9 mouse cellular contexts compared by ENCODE assay signal in the genomic region with DNA sequence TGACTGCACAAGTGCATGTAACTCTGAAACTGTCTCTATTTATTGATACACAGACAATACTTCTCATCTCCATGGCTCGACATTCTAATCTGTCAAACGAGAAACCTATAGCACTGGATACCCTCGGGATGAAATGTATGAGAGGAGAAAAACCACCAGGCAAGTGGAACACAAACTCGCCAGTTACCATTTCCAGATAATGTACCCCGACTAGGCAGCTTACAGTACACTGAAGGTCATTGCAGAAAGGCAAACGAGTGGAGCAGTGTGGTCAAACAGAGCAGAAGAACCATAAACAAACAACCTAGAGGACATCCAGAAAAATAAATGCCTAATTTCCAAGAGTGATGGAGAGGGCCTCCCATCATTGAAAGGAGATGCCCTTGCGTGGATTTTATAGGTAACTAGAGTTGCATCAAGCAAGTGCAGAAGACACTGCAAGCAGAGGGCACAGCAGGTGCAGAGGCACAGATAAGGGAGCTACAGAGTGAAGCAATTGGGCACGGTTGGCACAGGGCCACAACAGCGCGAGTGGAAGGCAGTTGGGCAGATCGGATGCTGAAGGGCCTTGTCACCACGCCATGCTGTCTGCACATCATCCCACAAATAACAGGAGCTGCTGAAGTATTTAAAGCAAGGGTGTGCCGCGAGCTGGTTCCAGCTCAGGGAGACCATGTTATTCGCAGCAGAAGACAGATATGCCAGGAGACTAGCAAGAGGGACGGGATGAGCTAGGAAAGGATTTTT.
DNase-seq lines count a peak whose midpoint lies in the region; ATAC-seq and TF ChIP-seq lines count a peak whose summit lies in the region.
"Had no signal": no experiment of that assay in that cellular context is flagged by ENCODE, and none has a peak within 500 bp of the region (broad histone marks: within the 10 kb centered on the region; RNA-seq: fewer than 3 reads in every experiment).

No protein-coding gene starts in this region.

- no peak overlapping the region for H3K9ac ChIP-seq in heart, adult 2 months (ENCODE audit: low read depth, low read length)
- H3K9ac ChIP-seq in midbrain, embryonic 13.5 days (replicated peaks): no peak overlapping the region
- H3K9ac ChIP-seq: limb, embryonic 12.5 days had no signal

- intact Hi-C loops in heart, adult 2 months (cut with DNase I): no loop called here

- WGBS in thymus, adult 2 months: 28% methylated on average over 16 of the region's 16 CpGs
- 46% methylated on average over 16 of the region's 16 CpGs for WGBS in heart, adult 2 months
- WGBS in midbrain, embryonic 13.5 days: 86% methylated on average over 16 of the region's 16 CpGs
- WGBS in hindbrain, embryonic 10.5 days: 89% methylated on average over 16 of the region's 16 CpGs

- H3K9me3 ChIP-seq in midbrain, embryonic 13.5 days: no peaks in the 10 kb centered on the region
- H3K9me3 ChIP-seq in hindbrain, embryonic 10.5 days: no peaks in the 10 kb centered on the region
- H3K9me3 ChIP-seq: limb, embryonic 12.5 days had no signal

- TF ChIP-seq CTCF in thymus, adult 2 months (IDR thresholded peaks at IDR 0.05; ENCODE audit: borderline replicate concordance, control insufficient read depth, extremely low read depth, insufficient read depth, low read length, poor library complexity): no peak
- no peak for TF ChIP-seq CTCF in heart, adult 2 months (IDR thresholded peaks at IDR 0.05)

- H3K27me3 ChIP-seq in thymus, adult 2 months (ENCODE audit: control insufficient read depth, insufficient read depth, low read length): no peaks in the 10 kb centered on the region
- no peaks in the 10 kb centered on the region for H3K27me3 ChIP-seq in heart, adult 2 months (ENCODE audit: control insufficient read depth, insufficient read depth, low read length)
- H3K27me3 ChIP-seq in midbrain, embryonic 13.5 days: peaks cover 35% of the 10 kb centered on the region
- peaks cover 18% of the 10 kb centered on the region for H3K27me3 ChIP-seq in hindbrain, embryonic 10.5 days (ENCODE audit: insufficient read depth, poor library complexity, severe bottlenecking)

- no peak for TF ChIP-seq EP300 in heart, adult 2 months (IDR thresholded peaks at IDR 0.05; ENCODE audit: insufficient read depth, low read depth, low read length)

- H3K79me2 ChIP-seq in heart, adult 2 months (replicated peaks; ENCODE audit: control insufficient read depth, insufficient read depth, low read length): no peaks in the 10 kb centered on the region

- DNase-seq in thymus, adult 2 months: peak; percentile 30
- no peak for DNase-seq in thymus, postnatal 0 days (ENCODE audit: low spot score)
- DNase-seq in cerebellum, adult 9-10 months: peak; percentile 12
- peak; percentile 42 to 55 for DNase-seq in heart, adult 2 months
- DNase-seq in left cerebral cortex, adult 9 months (ENCODE audit: low spot score in 2 of 2): peak; percentile 42 to 70
- DNase-seq in spleen, postnatal 10 days (ENCODE audit: low spot score in 2 of 2): peak; percentile 88 to 98
- DNase-seq in hindbrain, embryonic 10.5 days (ENCODE audit: low spot score): no peak

- peaks cover 11% of the 10 kb centered on the region for H3K4me1 ChIP-seq in thymus, adult 2 months (replicated peaks; ENCODE audit: control insufficient read depth, insufficient read depth, low read length)
- H3K4me1 ChIP-seq in heart, adult 2 months (ENCODE audit: control insufficient read depth, insufficient read depth, low read length): no peaks in the 10 kb centered on the region
- H3K4me1 ChIP-seq in midbrain, embryonic 13.5 days (replicated peaks): peaks cover 9% of the 10 kb centered on the region
- H3K4me1 ChIP-seq in hindbrain, embryonic 10.5 days (replicated peaks): peaks cover 26% of the 10 kb centered on the region

- no peaks in the 10 kb centered on the region for H3K36me3 ChIP-seq in thymus, adult 2 months (ENCODE audit: control insufficient read depth, insufficient read depth, low read length)
- H3K36me3 ChIP-seq in heart, adult 2 months (ENCODE audit: control insufficient read depth, insufficient read depth, low read length): no peaks in the 10 kb centered on the region
- H3K36me3 ChIP-seq in midbrain, embryonic 13.5 days: no peaks in the 10 kb centered on the region
- no peaks in the 10 kb centered on the region for H3K36me3 ChIP-seq in hindbrain, embryonic 10.5 days
- H3K36me3 ChIP-seq: limb, embryonic 12.5 days had no signal

- no peak overlapping the region for H3K27ac ChIP-seq in thymus, adult 2 months (ENCODE audit: control insufficient read depth, insufficient read depth, low read length)
- H3K27ac ChIP-seq in heart, adult 2 months: no peak overlapping the region
- H3K27ac ChIP-seq in midbrain, embryonic 13.5 days: no peak overlapping the region
- H3K27ac ChIP-seq in hindbrain, embryonic 10.5 days: no peak overlapping the region
- H3K27ac ChIP-seq: limb, embryonic 12.5 days had no signal

- no peak overlapping the region for H3K4me2 ChIP-seq in midbrain, embryonic 13.5 days (replicated peaks)
- H3K4me2 ChIP-seq: limb, embryonic 12.5 days had no signal

- no peak for TF ChIP-seq POLR2A in thymus, adult 2 months (IDR thresholded peaks at IDR 0.05; ENCODE audit: control insufficient read depth, extremely low read depth, insufficient read depth, low read length, poor library complexity)
- TF ChIP-seq POLR2A in heart, adult 2 months (IDR thresholded peaks at IDR 0.05; ENCODE audit: insufficient read depth, low read depth, low read length): no peak

- no peak for ATAC-seq in midbrain, embryonic 13.5 days

- H3K4me3 ChIP-seq in thymus, adult 2 months (ENCODE audit: control insufficient read depth, insufficient read depth, low read length): no peak overlapping the region
- H3K4me3 ChIP-seq in heart, adult 2 months: no peak overlapping the region
- no peak overlapping the region for H3K4me3 ChIP-seq in midbrain, embryonic 13.5 days (replicated peaks)
- H3K4me3 ChIP-seq in hindbrain, embryonic 10.5 days: no peak overlapping the region
- H3K4me3 ChIP-seq: limb, embryonic 12.5 days had no signal

Comparison
In these comparisons a context has a peak if more than half of its experiments do, and no peak if none do; other contexts are left out.
1. DNase-seq: peak in thymus, adult 2 months (single experiment), cerebellum, adult 9-10 months (single experiment), heart, adult 2 months (2 of 2), left cerebral cortex, adult 9 months (2 of 2) and spleen, postnatal 10 days (2 of 2); none in thymus, postnatal 0 days (single experiment) and hindbrain, embryonic 10.5 days (single experiment).